Mouse (Mus musculus) monocyte, adult 2 months (primary cell): Measurements from ENCODE around the gene Mapk6.

Experiments
- DNase-seq, 2 experiments: peaks; one replicate each; pipeline ENCODE4 v3.0.0; 2022; ENCODE audit warnings: low spot score in 2 of 2, low read depth in 1 of 2

Mapk6 gene

DNA sequence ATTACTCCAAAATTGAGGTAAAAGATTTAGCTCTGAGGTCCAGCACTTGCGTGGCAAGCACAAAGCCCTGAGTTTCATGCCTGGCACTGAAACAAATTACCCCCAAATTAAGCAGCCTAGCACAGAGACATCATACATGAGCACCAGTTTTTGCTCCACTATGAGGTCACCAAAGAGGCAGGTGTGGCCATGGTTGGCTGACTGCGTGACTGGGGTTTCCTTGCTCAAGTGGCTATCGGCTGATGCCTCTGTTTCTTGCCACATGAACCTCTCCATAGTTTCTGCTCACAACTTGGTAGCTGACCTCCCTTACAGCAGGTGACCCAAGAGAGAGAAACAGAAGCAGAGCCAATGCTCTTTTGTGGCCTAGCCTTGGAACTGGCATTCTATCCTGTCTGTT is 81.8 kb downstream of the Mapk6 start:
- DNase-seq = no peak

DNA sequence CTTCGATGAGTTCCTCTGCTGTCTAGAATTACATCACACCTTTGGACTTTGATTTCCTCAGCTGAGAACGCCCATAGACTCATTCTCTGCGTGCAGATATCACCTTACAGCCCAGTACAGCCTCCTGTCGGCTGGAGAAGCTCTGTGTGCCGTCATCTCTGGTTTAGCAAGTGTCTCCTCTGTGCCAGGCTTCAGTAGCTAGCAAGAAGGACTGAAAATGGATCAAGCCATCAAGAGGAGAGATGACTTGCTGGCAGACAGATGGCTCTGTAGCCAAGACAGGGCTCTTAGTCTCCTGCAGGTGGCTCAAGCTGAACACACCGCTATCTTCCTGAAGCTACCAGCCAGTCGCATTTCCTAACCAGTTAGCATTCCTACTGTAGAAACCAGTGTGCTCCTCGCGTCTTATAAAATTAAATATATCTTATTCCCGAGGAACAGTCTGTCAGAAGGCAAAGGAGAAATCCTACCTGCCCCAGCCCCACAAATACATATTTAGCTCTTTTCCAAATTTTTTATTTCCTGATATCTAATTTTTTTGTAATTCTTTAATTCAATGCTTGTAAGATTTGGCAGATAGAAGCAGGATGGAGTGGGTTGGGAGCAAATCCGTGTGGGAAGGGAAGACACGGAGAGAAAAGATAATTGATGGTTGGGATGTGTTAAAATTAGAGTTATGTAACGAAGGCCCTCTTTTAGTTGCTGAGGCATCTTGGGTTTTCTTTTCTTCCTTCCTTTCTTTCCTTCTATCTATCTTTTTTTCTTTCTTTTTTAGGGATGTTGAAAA is 87.5 kb downstream of the Mapk6 start:
- no peak for DNase-seq

DNA sequence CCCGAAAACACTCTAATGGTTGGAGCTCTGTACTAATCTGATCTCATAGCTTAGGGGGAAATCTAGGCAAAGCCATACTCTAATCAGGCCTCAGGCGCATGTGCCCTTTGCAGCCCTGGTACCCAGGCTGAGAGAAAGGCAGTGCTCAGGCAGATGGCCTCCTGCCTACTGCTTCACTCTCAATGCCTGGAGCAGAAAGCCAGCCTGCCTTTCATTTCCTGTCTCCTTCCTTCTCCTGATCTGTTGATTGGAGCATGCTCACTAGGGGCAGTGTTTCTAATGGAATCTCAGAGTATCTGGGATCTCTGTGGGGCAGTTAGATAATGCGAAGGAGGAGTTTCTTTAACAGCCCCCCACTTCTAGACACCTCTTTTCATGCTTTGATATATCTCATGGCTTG is 90.4 kb downstream of the Mapk6 start:
- DNase-seq = no peak
